Mouse (Mus musculus) cerebellum, adult 9-10 months (tissue): Measurements from ENCODE around the gene 1810062G17Rik.

ENCODE experiments used
- DNase-seq: peaks from one replicate; pipeline ENCODE4 v3.0.0; 2022

1810062G17Rik gene

DNA sequence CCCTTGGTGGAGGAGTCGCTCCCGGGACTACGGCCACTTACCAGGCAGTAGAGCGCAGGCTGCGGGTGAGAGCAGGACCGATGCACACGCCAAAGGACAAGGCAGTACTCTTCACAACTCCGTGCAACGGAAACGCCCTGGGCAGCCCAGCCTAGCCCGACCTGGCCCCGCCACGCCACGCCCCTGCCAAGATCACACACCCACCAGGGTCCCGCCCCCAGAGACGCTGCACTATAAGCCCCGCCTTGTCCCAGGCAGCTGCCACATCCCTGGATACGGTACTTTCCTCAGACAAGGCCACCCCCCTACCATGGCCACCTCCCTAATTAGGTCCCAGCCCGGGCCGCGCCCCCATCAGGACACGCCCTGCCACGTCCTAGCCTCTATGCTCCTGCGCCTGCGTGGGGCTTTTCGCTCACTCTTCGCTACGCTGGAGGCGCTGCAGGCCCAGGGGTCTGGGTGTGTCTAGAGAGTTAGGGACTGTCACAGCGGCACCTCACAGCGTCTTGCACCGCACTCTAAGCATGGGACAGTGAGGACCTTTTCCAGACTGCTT, at the start of gene 1810062G17Rik, which contains the start of gene Anxa5:
TSS of gene 1810062G17Rik (plus strand) at position 406 of the 556 bp plus-strand sequence.
TSS of gene Anxa5 (minus strand) at position 363 of the 556 bp plus-strand sequence.
- peak; percentile 90 for DNase-seq

DNA sequence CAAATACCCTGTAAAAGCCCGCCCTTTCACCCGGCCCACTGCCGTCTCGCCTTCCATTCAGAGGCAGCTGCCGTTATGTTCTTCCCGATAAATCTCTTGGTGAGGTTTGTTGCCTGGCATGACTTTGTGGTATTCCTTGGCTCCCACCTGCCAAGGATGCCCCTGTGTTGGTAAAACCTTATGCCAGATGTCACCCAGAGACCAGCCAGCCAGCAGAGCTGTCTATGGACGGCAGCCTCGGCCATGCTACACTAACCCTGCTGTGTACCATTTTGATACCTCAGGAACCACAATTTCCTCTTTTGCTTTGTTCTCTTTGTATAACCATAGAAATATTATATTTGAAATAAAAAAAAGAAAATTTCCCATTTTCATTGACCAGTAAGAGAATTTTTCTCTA, 48.4 kb upstream of the 1810062G17Rik start:
- no peak for DNase-seq

DNA sequence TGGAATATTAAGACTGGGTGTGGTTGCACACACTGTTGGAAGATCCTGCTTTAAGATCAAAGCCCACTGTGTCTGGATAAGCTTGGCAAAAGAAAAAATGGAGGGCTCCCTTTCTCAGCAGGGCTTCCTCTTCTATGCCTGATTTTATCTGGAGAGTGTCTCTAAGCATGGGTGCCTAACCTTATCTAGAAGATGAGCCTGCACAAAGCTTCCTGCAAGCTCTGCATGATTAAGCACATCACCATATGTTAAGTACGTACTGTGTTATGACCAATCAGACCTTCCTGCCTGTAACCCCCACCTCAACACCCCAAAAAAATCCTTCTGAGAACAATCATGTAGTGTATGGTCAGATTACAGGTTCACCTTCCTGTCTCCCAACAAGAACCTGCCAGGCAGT, 45.4 kb upstream of the 1810062G17Rik start:
- DNase-seq: no peak

DNA sequence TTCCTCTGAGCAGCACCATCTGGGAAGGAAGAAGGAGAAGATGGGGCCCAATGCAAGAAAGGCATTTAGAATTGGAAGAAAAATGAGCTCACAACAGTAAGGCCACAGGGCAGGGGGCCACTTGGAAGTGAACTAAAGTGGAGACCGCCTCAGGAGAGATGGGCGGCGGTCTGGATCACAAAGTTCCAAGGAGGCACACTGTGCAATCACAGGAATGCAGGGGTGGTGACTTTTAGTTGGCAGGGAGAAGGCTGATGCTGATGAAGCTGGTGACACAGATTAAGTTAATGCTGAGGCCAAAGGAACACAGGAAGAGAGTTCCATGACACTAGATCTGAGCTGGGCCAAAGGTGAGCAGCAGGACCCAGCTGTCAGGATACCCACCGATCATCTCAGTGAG, 35.5 kb upstream of the 1810062G17Rik start:
- no peak for DNase-seq

DNA sequence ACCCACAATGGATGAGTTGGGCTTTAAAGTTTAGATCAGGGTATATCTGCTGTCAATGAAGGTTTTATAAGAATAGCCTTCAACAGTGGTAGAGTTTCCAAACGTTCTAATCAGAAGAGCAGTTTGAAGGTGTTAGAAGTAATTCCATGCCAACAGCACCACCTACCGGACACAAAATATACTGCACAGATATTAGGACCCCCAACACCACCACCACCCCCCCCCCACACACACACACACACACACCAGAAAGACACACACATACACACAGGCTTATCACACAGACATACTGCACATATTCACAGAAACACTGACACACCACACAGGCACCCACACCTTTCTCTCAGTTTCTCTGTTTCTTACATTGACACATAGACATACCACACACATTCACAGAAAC, 33.3 kb upstream of the 1810062G17Rik start:
- DNase-seq: peak; percentile 20

DNA sequence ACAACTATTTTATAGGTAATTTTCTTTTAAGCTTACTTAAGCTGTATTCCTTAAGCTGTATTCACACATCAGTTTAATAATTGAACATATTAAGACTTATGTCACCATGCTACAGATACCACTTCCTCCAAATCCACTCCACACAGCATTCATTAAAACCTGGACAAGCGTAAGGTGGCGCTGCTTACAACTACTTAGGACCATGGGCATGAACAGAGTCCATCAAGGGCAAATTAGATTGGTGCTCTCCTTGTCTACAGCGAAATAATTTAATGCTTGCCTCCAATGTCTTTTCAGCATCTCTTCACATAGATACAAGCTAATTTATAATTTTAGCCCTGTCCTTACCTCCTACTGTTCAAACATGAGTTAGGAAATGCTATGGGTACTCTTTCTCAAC, 29.7 kb upstream of the 1810062G17Rik start:
- DNase-seq: no peak

DNA sequence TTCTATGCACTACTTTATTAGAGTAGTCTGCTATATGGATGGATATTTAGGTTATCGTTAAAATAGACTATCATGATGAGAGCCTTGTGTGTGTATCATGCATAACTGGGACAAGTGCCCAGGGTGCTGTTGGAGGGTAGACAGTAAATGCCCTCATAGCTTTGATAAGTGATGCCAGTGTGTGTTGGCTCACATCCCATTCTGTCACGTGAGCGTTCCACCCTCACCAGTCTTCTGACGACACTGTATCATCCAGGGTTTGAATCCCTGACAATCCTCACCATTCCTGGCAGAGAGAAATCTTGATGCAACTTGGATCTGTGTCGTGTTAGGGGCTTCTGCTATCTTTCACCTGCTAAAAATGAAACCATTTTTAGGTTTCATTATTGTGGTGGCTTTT, 29.2 kb upstream of the 1810062G17Rik start:
- DNase-seq: no peak

DNA sequence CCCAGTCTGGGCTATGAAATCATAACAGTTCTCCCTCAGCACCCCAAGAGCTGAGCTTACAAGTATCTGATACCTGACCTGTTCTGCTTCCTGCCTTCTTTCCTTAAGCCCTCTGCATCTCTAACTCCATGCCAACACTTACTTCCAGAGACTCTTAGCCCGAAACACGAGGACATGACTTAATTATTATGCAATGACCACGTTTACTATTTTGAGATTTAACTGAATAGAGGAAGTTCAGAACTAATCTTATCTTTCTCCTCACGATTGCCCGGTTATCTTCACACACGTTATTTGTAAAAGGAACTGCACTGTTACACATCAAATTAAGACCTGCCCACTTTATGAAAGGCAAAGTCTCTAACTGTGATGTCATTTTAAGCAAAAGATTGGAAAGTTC, 28.8 kb upstream of the 1810062G17Rik start:
- DNase-seq: no peak

DNA sequence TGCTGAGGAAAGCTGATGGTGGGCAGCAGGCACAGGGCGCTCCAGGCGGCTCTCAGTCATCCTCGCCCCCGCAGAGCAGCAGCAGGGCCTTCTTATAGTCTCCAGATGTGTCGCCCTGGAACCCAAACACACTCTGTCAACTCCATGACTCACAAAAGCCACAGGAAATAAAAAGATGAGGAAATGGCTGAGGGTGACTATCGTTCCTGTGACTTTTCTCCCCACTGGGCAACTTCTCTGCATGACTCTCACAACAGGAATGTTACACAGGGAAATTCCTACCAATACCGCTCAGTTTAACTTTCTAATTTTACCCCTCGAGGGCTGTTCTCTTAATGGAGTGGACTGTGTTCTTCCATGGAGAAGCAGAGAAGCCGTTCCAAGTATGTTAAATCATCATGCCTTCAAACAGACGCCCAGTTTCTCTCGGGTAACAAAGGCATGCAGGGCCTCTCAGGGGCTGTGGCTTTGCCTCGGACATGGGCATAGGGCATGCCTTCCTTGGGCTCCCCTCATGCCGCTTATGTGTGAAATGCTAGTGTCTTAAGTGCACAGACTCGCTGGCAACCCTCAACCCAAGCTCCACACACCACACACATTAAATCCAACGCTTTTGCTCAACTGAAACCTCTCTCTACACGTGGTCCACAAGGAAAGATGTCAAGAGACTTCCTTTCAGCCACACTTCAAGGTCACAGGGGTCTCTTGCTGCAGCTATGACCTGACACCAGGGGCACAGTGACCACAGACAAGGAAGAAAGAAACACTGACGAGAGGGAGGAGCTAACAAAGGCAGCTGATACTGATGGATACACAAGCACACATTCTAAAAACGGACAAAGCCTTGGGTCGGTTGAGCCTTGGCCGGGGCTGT, 26.2 kb upstream of the 1810062G17Rik start:
- DNase-seq: no peak

DNA sequence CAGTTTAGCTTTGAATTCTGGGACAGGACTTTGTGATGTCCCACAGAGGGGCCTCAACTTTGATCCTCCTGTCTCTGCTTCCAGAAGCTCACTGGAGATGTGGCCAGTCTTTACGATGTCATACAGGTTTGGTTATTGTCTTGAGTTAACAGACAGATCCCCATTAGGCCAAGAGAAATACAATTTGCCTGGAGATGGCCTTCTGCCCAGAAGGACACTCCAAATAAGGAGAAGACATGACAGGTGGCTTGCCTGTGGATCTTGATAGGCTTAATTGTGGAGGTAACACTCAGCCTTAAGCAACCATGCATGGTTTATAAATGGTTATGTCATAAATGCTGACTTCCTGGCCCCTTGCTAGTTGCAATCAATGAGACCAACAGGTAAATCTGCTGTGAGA, 23.2 kb upstream of the 1810062G17Rik start:
- DNase-seq: no peak

DNA sequence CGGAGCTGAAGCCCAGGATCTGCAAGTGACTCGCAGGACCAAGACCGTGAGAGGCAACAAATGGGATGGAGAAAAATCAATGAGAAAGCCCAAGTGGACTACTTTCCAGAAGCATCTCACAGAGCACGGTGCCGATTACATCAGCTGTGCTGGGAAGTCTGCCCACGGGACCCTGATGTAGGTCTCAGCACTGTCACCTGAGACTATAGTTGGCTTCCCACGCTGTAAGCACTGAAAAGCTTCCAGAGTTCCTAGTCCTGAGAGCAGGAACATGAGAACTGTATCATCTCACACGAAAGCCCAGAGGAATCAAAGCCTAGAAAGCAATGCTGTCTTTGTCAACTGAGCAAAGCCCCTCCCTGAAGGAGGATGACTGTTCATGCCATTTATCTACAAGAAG, 20.6 kb upstream of the 1810062G17Rik start:
- DNase-seq: no peak

DNA sequence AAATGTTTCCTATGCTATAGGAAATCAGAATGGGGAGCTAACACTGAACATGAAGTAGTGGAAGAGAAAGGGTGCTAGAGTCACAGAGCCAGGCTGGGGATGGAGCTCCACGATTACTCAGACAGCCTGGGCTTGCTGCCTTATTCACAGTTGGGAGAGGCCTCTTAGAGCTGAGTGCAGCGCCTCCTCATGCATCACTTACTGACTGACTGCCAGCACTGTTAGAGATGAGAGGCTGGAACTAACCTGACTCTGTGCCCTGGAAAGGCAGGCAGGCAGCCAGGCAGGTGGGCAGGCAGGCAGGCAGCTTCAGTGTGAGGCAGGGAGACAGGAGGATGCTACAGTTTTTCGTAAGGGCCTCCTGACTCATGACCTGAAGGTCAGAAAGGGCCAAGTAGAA, 20.2 kb upstream of the 1810062G17Rik start:
- DNase-seq: peak; percentile 38

DNA sequence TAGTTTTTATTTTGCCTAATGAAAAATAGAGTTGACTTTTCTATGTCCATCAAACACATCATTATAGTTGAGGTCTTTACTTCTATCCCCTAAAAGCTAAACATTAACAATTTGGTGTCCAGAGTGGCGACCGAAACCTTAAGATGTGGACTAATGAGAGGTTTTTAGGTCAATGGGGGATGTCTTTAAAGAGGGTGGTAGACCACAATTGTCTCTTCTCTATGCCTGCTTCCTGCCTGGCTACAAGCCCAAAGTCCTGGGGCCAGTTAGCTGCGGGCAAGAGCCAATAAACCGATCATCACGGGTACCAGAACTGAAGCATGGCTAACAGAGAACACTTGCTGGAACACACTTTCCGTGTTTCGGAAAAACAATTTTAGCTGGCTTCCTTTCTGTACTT, 15.0 kb upstream of the 1810062G17Rik start:
- DNase-seq: no peak

DNA sequence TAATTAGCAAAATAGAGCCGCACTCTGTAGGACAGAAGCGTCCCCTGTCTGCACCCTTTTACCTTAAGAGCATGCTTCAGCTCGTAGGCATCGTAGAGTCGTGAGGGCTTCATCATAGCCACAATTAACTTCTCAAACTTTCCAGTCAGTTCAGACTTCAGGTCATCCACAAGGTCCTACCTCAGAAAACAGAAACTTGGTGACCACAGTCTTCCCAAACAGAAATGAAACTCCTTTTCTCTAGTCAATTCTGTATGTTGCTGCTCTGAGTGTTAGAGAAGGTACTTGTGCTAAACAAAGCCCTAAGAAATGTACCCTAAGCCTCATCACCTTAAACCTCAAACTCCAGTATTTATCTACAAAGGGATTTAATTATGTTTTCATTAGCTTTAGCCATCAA, 13.9 kb upstream of the 1810062G17Rik start:
- no peak for DNase-seq

DNA sequence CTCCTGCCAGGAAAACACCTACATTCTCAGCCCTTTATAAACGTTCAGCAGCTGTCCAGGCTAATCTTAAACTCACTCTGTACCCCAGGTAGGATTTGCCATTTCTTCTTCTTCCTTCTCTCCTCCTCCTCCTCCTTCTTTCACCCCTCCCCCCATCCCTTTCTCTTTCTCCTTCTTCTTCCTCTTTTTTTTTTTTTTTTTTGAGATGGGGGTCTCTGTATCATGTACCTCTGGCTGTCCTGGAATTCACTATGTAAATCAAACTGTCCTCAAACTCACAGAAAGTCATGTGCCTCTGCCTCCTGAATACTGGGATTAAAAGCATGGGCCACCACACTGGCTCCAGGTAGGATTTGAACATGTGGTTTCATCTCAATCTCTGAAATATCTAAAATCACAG, 13.4 kb upstream of the 1810062G17Rik start:
- no peak for DNase-seq

DNA sequence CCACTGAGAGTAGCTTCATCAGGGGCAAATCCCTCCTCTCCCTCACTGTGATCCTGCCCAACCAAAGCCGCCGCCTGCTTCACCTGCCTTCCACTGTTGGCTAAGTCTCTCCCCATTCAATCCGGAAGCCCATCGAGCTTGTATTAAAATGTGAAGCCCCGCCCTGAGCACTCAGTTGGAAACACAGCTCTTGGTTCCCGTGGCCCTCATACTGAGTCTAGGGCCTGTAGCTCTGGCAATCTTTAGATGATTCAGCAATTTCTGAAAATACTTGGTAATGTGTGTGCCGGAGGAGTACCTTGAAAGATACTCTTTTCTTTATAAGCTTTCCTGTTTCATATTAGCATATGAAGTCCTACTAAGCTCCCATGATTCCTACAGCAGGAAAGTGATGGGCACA, 10.2 kb upstream of the 1810062G17Rik start:
- no peak for DNase-seq

DNA sequence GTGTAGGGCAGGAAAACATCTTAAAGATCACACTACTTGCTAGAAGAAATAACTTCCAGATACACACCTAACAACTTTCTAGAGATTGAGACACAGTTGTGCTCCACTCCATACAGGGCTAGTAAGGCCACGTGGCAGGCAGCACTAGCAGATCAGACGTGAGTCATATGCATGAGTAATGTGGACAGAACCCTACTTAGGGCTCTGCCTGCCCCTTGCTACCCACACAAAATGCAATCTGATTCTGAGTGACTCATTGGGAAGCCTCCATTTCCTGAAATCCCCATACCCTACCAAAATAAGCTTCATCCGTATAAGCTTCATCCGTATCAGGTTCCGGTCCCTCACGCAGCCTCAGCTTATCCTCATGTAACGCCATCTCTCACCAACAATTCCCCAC, 8.1 kb upstream of the 1810062G17Rik start:
- DNase-seq: no peak

DNA sequence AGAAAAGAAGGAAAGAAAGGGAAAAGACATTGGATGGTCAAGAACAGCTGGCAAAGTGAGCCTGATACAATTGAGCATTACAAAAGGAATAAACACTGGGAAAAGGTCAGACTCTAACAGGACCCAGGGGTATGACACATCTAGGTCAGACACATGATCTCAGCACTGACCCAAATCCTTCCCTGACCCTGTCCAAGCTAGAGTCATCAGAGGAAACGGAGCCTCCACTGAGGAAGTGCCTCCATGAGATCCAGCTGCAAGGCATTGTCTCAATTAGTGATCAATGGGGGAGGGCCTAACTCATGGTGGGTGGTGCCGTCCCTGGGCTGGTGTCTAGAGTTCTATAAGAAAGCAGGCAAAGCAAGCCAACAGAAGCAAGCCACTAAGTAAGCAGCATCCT, 6.9 kb upstream of the 1810062G17Rik start:
- no peak for DNase-seq

DNA sequence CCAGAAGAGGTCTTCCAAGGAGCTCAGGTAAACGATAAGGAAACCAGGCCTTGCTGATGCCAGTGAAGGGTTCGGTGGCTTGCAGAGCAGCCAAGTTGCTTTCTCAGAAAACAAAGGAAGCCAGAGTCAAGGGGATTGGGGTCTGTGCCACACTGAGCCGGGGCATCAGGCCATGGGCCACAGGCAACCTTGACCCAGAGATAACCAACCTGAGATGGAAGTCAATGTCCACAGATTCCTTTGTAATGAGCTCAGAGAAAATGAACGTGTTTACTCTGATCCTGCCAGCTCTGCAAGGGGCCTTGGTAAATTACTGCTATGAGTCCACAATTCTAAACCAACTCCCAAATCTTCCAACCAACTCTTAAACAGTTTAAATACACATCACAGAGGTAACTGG, 3.9 kb upstream of the 1810062G17Rik start:
- DNase-seq: no peak

DNA sequence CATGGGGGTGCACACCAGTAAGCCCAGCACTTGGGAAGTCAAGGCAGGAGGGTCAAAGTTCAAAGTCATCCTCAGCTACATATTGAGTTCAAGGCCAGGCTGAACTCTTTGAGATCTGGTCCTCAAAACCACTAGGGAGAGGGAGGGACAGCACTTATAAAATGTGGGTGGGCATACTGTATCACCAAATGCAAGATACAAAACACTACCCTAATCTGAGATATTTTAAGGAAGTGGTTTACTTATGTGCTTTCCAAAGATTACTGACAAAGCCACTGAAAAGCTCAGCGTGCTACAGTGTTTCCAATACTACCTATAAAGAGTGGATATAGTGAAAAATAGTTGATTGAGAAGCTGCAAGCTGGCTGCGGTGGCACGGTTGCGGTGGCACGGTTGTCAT, 2.5 kb upstream of the 1810062G17Rik start:
- no peak for DNase-seq

DNA sequence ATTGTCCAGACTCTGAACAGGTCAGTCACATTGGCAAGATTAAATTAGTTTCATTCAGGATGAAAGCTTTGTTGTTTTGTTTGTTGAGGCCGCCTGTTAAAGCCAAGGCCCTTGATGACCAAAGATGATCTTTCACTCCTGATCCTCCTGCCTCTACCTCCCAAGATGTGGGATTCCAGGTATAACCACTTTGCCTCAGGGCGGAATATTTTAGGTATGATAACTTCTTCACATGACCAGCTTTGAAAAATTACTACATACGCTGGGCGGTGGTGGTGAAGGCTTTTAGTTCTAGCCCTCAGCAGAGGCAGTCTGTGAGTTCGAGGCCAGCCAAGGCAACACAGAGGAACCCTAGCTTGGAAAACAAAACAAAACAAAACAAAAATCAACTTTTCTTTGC, 1.3 kb upstream of the 1810062G17Rik start:
- no peak for DNase-seq

DNA sequence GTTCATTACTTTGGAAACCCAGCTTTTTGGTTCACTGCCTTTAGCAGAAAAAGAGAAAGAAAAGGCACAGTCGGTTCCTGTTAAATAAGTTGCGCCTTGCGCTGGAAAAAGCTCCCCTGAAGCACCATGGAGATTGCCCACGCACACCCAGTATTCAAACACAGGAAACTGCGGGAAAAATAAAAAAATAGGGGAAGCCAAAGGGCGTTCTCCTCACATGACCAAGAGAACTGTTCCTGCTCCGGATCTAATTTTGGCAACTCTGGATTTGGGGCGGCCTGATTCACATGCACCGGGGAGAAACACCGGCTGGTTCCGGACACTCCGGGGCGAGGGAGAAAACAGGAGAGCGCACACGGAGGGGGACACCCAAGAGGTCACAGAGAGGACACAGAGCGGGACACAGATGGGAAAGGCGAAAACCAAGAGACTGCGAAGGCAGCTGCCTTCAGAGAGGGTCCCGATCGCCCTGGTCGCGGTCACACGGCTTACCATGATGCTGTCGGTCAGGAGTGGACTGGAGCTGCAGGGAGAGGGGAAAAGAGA, 726 bp upstream of the 1810062G17Rik start:
- DNase-seq: peak; percentile 50

DNA sequence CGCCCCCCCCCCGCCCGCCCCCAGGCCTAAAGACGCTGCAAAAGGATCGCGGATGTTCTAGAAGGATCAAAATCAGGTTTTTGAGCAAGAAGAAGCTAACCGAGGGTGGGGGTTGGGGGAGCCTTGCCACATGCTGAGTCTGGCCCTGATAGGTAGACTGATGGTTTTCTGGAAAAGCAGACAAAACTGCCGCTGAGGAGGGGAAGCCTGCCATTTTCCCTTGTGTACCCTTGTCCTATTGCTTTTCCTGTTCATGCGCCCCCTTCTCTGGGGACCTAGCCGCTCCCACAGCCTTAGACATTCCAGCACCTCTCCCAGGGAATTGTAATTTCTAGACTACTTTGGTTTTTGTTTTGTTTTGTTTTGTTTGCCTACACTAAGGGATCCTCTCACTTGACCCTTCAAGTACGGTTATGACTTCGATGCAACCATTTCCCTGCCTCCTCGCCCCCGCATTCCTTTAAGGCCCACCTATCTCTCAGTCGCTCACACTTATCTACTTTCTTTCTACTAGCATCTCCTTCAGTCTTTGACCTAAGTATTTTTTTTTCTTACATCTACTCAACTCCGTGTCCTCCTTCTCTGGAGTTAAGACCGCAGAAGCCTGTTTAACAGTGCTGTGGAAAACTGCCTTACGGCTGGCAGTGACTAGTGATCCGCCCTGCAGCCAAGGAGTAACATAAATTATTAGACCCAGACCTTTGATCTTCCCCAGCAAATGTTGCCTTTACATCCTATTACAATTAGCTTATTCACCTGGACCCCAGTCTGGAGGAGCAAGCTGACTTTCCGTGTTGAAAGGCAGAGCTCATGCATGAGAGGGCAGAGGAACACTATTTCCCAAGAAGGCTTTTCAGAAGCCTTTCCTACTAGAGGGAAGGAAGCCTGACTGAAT, 771 bp downstream of the 1810062G17Rik start:
- peak; percentile 24 for DNase-seq
